Mouse (Mus musculus): ENCODE data around the gene Dclre1b. TPM values are rescaled to one million over a fixed set of nuclear protein-coding genes. Genes with fewer than 3 reads are reported as not detected.

Gene Dclre1b
- polyA plus RNA-seq, 1 experiment = not detected

- H3K4me1 ChIP-seq (ENCODE audit: control insufficient read depth, insufficient read depth, low read length) = peaks cover 3% of the 10 kb centered on the region; the same call in 1 of the 2 replicates
- H3K4me3 ChIP-seq (ENCODE audit: insufficient read depth, low read depth, low read length) = no peak overlapping the region
- TF ChIP-seq CTCF (IDR thresholded peaks at IDR 0.05; ENCODE audit: insufficient read depth, low read depth, low read length) (no peak), POLR2A (IDR thresholded peaks at IDR 0.05; ENCODE audit: insufficient read depth, low read depth, low read length) (no peak)
- no peak overlapping the region for H3K27ac ChIP-seq (ENCODE audit: insufficient read depth, low read depth, low read length)
- 40% methylated on average over 3 of the region's 3 CpGs for WGBS
Measured at GRCm38 (mm10) chr3:103766789-103767188, 42.5 kb downstream of the Dclre1b start.

- Histone ChIP-seq H3K4me3 (ENCODE audit: insufficient read depth, low read depth, low read length) (no peak overlapping the region), H3K27ac (ENCODE audit: insufficient read depth, low read depth, low read length) (no peak overlapping the region), H3K4me1 (ENCODE audit: control insufficient read depth, insufficient read depth, low read length) (no peaks in the 10 kb centered on the region; the same call in 1 of the 2 replicates)
- TF ChIP-seq CTCF (IDR thresholded peaks at IDR 0.05; ENCODE audit: insufficient read depth, low read depth, low read length) (no peak), POLR2A (IDR thresholded peaks at IDR 0.05; ENCODE audit: insufficient read depth, low read depth, low read length) (no peak)
- WGBS = 76% methylated on average over 5 of the region's 5 CpGs
Measured at GRCm38 (mm10) chr3:103759261-103759970, 49.8 kb downstream of the Dclre1b start.

GRCm38 (mm10) chr3:103758456-103758855, 50.8 kb downstream of the Dclre1b start:
- Histone ChIP-seq H3K27ac (ENCODE audit: insufficient read depth, low read depth, low read length) (no peak overlapping the region), H3K4me3 (ENCODE audit: insufficient read depth, low read depth, low read length) (no peak overlapping the region), H3K4me1 (ENCODE audit: control insufficient read depth, insufficient read depth, low read length) (no peaks in the 10 kb centered on the region; the same call in 1 of the 2 replicates)
- 78% methylated on average over 7 of the region's 7 CpGs for whole genome bisulfite sequencing
- TF ChIP-seq CTCF (IDR thresholded peaks at IDR 0.05; ENCODE audit: insufficient read depth, low read depth, low read length) (no peak), POLR2A (IDR thresholded peaks at IDR 0.05; ENCODE audit: insufficient read depth, low read depth, low read length) (no peak)

- no peak overlapping the region for H3K27ac ChIP-seq (ENCODE audit: insufficient read depth, low read depth, low read length)
- H3K4me3 ChIP-seq (ENCODE audit: insufficient read depth, low read depth, low read length) = no peak overlapping the region
- no peak for TF ChIP-seq POLR2A (IDR thresholded peaks at IDR 0.05; ENCODE audit: insufficient read depth, low read depth, low read length)
- 93% methylated on average over 2 of the region's 2 CpGs for WGBS
- H3K4me1 ChIP-seq (ENCODE audit: control insufficient read depth, insufficient read depth, low read length) = no peaks in the 10 kb centered on the region; the same call in 1 of the 2 replicates
Measured at GRCm38 (mm10) chr3:103756920-103757319, 52.3 kb downstream of the Dclre1b start.

- WGBS = 77% methylated on average over 3 of the region's 3 CpGs
- Histone ChIP-seq H3K27ac (ENCODE audit: insufficient read depth, low read depth, low read length) (no peak overlapping the region), H3K4me3 (ENCODE audit: insufficient read depth, low read depth, low read length) (no peak overlapping the region), H3K4me1 (ENCODE audit: control insufficient read depth, insufficient read depth, low read length) (no peaks in the 10 kb centered on the region)
- TF ChIP-seq CTCF (IDR thresholded peaks at IDR 0.05; ENCODE audit: insufficient read depth, low read depth, low read length) = no peak
Measured at GRCm38 (mm10) chr3:103755351-103755750, 53.9 kb downstream of the Dclre1b start.

- TF ChIP-seq POLR2A (IDR thresholded peaks at IDR 0.05; ENCODE audit: insufficient read depth, low read depth, low read length) (no peak), CTCF (IDR thresholded peaks at IDR 0.05; ENCODE audit: insufficient read depth, low read depth, low read length) (no peak)
- 79% methylated on average over 2 of the region's 2 CpGs for WGBS
- H3K4me1 ChIP-seq (ENCODE audit: control insufficient read depth, insufficient read depth, low read length) = 0 out of 2 replicates have a peak, but pooled peaks cover 2% of the 10 kb centered on the region
- H3K27ac ChIP-seq (ENCODE audit: insufficient read depth, low read depth, low read length) = no peak overlapping the region
- H3K4me3 ChIP-seq (ENCODE audit: insufficient read depth, low read depth, low read length) = no peak overlapping the region
Measured at GRCm38 (mm10) chr3:103751558-103751957, 57.7 kb downstream of the Dclre1b start.

Other genes starting within 250 kb of the Dclre1b start
- gene Syt6, start 234.2 kb downstream of the Dclre1b start, polyA plus RNA-seq (2012; ENCODE audit: insufficient read depth, insufficient read length, low replicate concordance, missing spikeins) = 104 and 138 TPM in 2 replicates
- gene Atg4a-ps, start 163.4 kb downstream of the Dclre1b start, polyA plus RNA-seq (2012; ENCODE audit: insufficient read depth, insufficient read length, low replicate concordance, missing spikeins) = not detected in 2 replicates
- gene Olfml3, start 71.4 kb downstream of the Dclre1b start, polyA plus RNA-seq (2012; ENCODE audit: insufficient read depth, insufficient read length, low replicate concordance, missing spikeins) = not detected in 2 replicates
- gene Gm10964, start 70.1 kb downstream of the Dclre1b start, polyA plus RNA-seq (2012; ENCODE audit: insufficient read depth, insufficient read length, low replicate concordance, missing spikeins) = not detected in 2 replicates
- 438 TPM in 1 of 2 replicates, not detected in the other for gene Hipk1, start 17.9 kb downstream of the Dclre1b start, polyA plus RNA-seq (2012; ENCODE audit: insufficient read depth, insufficient read length, low replicate concordance, missing spikeins)
- gene Ap4b1, start 76 bp upstream of the Dclre1b start, polyA plus RNA-seq (2012; ENCODE audit: insufficient read depth, insufficient read length, low replicate concordance, missing spikeins) = not detected in 2 replicates
- gene Gm43064, start 129 bp upstream of the Dclre1b start, polyA plus RNA-seq (2012; ENCODE audit: insufficient read depth, insufficient read length, low replicate concordance, missing spikeins) = not detected in 2 replicates
- gene Bcl2l15, start 23.2 kb upstream of the Dclre1b start, polyA plus RNA-seq (2012; ENCODE audit: insufficient read depth, insufficient read length, low replicate concordance, missing spikeins) = not detected in 2 replicates
- not detected in 2 replicates for gene Ptpn22, start 50.4 kb upstream of the Dclre1b start, polyA plus RNA-seq (2012; ENCODE audit: insufficient read depth, insufficient read length, low replicate concordance, missing spikeins)
- gene Rsbn1, start 104.7 kb upstream of the Dclre1b start, polyA plus RNA-seq (2012; ENCODE audit: insufficient read depth, insufficient read length, low replicate concordance, missing spikeins) = not detected in 2 replicates
- not detected in 2 replicates for gene Phtf1, start 158.7 kb upstream of the Dclre1b start, polyA plus RNA-seq (2012; ENCODE audit: insufficient read depth, insufficient read length, low replicate concordance, missing spikeins)

All from olfactory bulb, adult 2 months (tissue).